Mouse (Mus musculus) intestine, embryonic 16.5 days (tissue): ENCODE data around the gene Sppl2c. TPM values are rescaled to one million over a fixed set of nuclear protein-coding genes. Genes with fewer than 3 reads are reported as not detected.

Experiments
- ATAC-seq: fragments of 200-750 bp; cut with Nextera tagmentation; 2 replicates; pipeline ENCODE4 v1.8.0; 2017; ENCODE audit warnings: moderate TSS enrichment, moderate library complexity
- H3K27ac ChIP-seq: fragments of 300-500 bp; sonication (generic); 2 replicates; pipeline ENCODE4 v1.5.1; 2014; ENCODE audit warnings: mild to moderate bottlenecking, low read length
- H3K27me3 ChIP-seq: fragments of 300-500 bp; sonication (generic); replicated peaks from 2 replicates; pipeline ENCODE4 v1.6.1; 2014; ENCODE audit warnings: low read length, control low read depth, mixed read lengths; ENCODE audit not compliant: control insufficient read depth, insufficient read depth
- H3K36me3 ChIP-seq: fragments of 300-500 bp; sonication (generic); 2 replicates; pipeline ENCODE4 v1.6.1; 2014; ENCODE audit warnings: low read length, control low read depth; ENCODE audit not compliant: control insufficient read depth, insufficient read depth
- H3K4me1 ChIP-seq: fragments of 300-500 bp; sonication (generic); 2 replicates; pipeline ENCODE4 v1.6.1; 2014; ENCODE audit warnings: low read length, control low read depth, mixed read lengths; ENCODE audit not compliant: control insufficient read depth, insufficient read depth
- H3K4me2 ChIP-seq: fragments of 300-500 bp; sonication (generic); 2 replicates; pipeline ENCODE4 v1.6.1; 2014; ENCODE audit warnings: low read depth, low read length, control low read depth
- H3K4me3 ChIP-seq: fragments of 300-500 bp; sonication (generic); 2 replicates; pipeline ENCODE4 v1.5.1; 2014; ENCODE audit warnings: mild to moderate bottlenecking, low read length
- H3K9ac ChIP-seq: fragments of 300-500 bp; sonication (generic); 2 replicates; pipeline ENCODE4 v1.6.1; 2014; ENCODE audit warnings: low read depth, low read length
- H3K9me3 ChIP-seq: fragments of 300-500 bp; sonication (generic); 2 replicates; pipeline ENCODE4 v1.6.1; 2016; ENCODE audit warnings: low read length, control low read depth; ENCODE audit not compliant: control insufficient read depth
- WGBS: fragments of 180-500 bp; shearing (Covaris S2); extraction: QIAGEN DNeasy Blood & Tissue Kit; methylation state at CpG from one replicate; pipeline ENCODE4 v1.1.7; 2014; 5-methylcytosine and 5-hydroxymethylcytosine counted together
- polyA plus RNA-seq: library from polyadenylated mRNA; unstranded; fragments of >200 nt; fragmentation: Nextera tagmentation; extraction: Ambion mirVana; gene quantifications from 2 replicates; pipeline ENCODE4 v1.2.1, GENCODE M21; 2015

The Sppl2c gene
- not detected in 2 replicates for polyA plus RNA-seq

DNA sequence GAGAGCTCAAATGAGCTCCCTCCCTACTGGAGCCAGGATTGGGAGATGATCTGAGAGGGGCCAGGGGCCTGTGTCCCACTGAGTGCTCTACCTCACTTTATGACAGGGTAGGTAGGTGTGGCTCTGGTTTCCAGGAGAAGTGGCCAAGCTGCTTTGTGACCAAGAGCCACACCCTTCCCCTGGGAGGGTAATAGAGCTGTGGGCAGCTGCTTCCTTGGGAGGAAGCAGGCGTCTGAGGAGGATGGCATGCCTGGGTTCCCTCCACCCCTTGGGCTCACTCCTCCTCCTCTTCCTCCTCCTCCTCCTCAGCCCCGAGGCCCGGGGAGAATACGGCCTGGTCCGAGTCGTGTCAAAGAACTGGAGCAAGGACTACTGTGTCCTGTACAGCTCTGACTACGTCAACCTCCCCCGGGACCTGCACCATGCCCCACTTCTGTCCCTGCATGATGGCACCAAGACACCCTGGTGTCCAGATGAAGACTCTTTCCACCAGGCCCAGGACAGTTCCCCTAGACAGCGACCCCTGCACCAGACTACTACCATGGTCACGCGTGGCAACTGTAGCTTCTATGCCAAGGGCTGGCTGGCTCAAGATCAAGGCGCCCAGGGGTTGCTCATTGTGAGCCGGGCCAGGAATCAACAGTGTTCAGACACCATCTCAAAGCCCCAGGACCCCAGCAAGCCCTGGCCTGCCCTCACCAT, at the start of gene Sppl2c:
Sppl2c (plus strand) TSS at position 193 of the 702 bp plus-strand sequence.
- Histone ChIP-seq H3K9ac (no peak within 1 kb of the TSS), H3K27me3 (no peaks in the 10 kb centered on the region), H3K36me3 (no peaks in the 10 kb centered on the region), H3K4me3 (no peak within 1 kb of the TSS), H3K4me2 (no peak within 1 kb of the TSS), H3K4me1 (no peaks in the 10 kb centered on the region), H3K9me3 (no peaks in the 10 kb centered on the region), H3K27ac (no peak within 1 kb of the TSS)
- no peak for ATAC-seq
- WGBS, result 80% methylated on average over 13 of the region's 13 CpGs

DNA sequence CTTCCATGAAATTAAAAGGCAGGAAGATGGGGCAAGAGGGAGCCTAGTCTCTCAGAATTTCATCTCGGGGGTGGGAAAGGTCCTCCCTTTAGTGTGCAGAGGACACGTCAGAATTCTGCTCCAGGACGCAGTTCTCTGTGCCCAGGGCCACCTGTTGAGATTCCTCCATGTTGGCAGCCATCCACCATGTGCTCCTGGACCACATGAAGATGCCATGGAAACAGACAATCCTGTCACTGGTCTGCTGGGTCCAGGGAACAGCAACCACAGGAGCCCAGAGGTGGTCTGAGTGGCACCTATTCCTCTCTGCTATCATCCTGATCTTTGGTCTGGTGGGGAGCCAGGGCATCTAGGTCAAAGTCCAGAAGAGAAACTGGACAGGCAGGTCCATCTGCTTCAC, 47.2 kb upstream of the Sppl2c start:
- H3K4me3 ChIP-seq, result no peak overlapping the region
- H3K27ac ChIP-seq, result no peak overlapping the region
- H3K36me3 ChIP-seq, result no peaks in the 10 kb centered on the region
- no peaks in the 10 kb centered on the region for H3K9me3 ChIP-seq
- H3K27me3 ChIP-seq, result peaks cover 30% of the 10 kb centered on the region
- no peak overlapping the region for H3K9ac ChIP-seq
- no peaks in the 10 kb centered on the region for H3K4me1 ChIP-seq
- 68% methylated on average over 3 of the region's 3 CpGs for WGBS
- no peak for ATAC-seq
- no peak overlapping the region for H3K4me2 ChIP-seq

DNA sequence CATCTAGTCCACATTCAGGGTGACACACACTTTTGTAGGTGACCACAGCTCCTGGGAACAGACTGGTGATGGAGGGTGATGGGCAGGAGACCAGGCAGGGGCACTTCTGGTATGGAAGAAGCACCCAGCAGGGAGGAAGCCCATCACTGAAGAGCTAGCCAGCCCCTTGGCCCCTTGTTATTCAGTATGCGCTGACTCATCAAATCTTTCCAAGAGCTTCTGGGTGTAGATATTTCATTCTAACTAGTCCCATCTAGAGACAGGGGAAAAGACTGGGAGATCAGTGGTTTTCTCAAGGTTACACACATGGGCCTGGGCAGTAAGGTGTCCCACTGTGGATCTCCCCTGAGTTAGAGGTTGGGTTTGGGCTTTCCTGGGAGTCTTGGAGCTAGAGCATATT, 41.2 kb upstream of the Sppl2c start:
- no peak overlapping the region for H3K9ac ChIP-seq
- no peak overlapping the region for H3K27ac ChIP-seq
- H3K36me3 ChIP-seq, result no peaks in the 10 kb centered on the region
- no peaks in the 10 kb centered on the region for H3K4me1 ChIP-seq
- 100% methylated on average over 1 of the region's 1 CpGs for WGBS
- H3K27me3 ChIP-seq, result no peaks in the 10 kb centered on the region
- no peak for ATAC-seq
- no peak overlapping the region for H3K4me2 ChIP-seq
- no peaks in the 10 kb centered on the region for H3K9me3 ChIP-seq
- H3K4me3 ChIP-seq, result no peak overlapping the region

DNA sequence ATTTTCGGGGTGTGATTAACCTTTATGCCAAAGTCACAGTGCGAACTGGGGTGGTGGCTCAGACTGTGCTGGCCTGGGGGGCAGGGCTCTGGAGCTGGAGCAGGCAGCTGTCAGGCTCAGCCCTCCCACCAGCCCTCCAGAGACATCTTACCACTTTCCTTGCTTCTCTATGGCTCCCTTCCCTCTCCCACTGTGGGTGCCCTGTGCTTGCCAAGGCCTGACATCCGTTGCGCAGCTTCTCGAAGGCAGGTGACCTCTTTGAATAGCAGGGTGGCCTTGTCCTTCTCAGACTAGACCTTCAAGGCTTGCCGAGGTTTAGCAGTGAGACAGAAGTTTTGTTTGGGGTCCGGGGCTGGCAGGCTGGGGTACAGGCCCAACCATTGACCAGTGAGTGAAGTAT, 37.3 kb upstream of the Sppl2c start:
- no peaks in the 10 kb centered on the region for H3K9me3 ChIP-seq

DNA sequence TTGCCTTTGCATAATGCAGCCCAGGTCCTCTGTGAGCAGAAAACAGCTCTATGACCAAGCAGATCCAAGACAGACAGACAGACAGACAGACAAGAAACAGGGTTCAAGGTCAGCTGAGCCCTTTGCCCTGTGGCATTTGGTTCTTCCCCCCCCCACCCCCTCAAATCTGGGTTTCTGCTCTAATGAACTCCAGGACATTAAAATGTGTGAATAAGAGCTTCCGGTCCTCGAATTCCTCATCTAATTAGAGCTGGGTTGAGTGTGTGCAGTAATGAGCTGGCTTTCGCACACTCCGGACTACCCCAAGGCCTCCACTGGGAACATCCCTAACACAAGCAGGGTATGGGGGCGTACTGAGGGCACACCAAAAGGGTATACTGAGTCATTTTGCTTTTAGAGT, 35.2 kb upstream of the Sppl2c start:
- Histone ChIP-seq H3K4me3 (no peak overlapping the region), H3K27ac (no peak overlapping the region), H3K36me3 (no peaks in the 10 kb centered on the region), H3K4me2 (no peak overlapping the region), H3K4me1 (no peaks in the 10 kb centered on the region), H3K9me3 (no peaks in the 10 kb centered on the region), H3K27me3 (no peaks in the 10 kb centered on the region), H3K9ac (no peak overlapping the region)
- ATAC-seq, result no peak
- 81% methylated on average over 5 of the region's 5 CpGs for WGBS

More for the DNA sequence above, 37.3 kb upstream of the Sppl2c start:
- 83% methylated on average over 7 of the region's 7 CpGs for WGBS
- Histone ChIP-seq H3K4me3 (no peak overlapping the region), H3K9ac (no peak overlapping the region), H3K4me1 (no peaks in the 10 kb centered on the region), H3K27me3 (no peaks in the 10 kb centered on the region), H3K4me2 (no peak overlapping the region), H3K27ac (no peak overlapping the region), H3K36me3 (no peaks in the 10 kb centered on the region)
- no peak for ATAC-seq

DNA sequence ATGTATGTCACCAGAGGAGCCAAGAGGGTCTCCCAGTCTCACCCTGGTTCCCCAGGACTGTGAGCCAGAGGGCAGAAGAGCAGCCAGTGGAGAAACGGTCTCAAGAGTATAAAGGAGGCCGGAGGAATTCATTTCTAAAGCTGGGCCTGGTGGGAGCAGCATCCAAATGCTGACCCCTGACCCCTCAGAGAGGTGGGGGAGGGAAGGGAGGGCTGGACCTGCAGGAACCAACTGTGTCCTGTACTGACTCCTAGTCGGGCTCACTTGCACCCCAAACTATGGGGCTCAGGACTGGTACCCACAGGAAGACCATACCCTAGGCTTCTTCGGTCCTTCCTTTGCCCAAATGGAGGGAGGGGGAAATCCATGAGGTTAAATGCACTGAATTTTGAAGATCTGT, 31.8 kb upstream of the Sppl2c start:
- no peak overlapping the region for H3K4me2 ChIP-seq
- H3K27me3 ChIP-seq, result peaks cover 10% of the 10 kb centered on the region
- H3K9me3 ChIP-seq, result no peaks in the 10 kb centered on the region
- H3K36me3 ChIP-seq, result no peaks in the 10 kb centered on the region
- no peak overlapping the region for H3K9ac ChIP-seq
- H3K4me3 ChIP-seq, result no peak overlapping the region
- no peak overlapping the region for H3K27ac ChIP-seq
- no peaks in the 10 kb centered on the region for H3K4me1 ChIP-seq
- 69% methylated on average over 4 of the region's 4 CpGs for WGBS
- no peak for ATAC-seq

DNA sequence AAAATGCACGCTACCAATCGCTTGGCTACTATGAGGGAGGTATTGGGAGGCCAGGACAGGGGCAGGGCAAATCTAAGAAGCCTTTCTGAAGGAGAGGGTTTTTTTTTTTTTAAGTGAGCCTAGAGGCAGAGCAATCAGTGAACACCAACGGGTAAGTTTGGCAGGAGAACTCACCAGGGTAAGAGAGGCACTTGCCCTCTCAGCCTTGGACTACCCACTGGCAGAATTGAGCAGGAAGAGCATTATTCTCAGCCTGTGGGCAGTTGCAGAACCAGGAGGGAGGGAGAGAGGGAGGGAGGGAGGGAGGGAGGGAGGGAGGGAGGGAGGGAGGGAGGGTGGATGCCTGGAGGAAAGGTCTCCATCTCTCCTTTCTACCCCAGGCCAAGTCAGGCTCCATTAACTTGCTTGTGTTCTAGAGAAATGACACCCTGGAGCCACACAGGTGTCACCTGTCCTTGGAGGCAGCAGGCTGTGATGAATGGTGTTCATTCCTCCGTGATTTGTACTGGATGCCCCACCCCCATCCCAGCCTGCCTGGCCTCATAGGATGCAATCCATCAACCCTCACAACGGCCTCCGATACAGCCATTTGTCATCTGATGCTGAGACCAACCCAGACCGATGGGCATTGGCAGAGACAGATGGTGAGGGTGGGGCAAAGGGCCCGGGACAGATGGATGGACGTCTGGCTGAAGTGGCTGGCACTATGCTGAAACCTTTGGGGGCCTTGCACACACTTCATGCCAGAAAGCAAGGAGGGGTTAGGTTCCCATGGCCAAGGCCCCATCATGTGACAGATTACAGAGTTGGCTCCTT, 31.1 kb upstream of the Sppl2c start:
- ATAC-seq, result no peak
- Histone ChIP-seq H3K9ac (no peak overlapping the region), H3K36me3 (no peaks in the 10 kb centered on the region), H3K27me3 (peaks cover 10% of the 10 kb centered on the region), H3K4me1 (no peaks in the 10 kb centered on the region), H3K27ac (no peak overlapping the region), H3K4me2 (no peak overlapping the region), H3K4me3 (no peak overlapping the region), H3K9me3 (no peaks in the 10 kb centered on the region)
- WGBS, result 31% methylated on average over 9 of the region's 9 CpGs

DNA sequence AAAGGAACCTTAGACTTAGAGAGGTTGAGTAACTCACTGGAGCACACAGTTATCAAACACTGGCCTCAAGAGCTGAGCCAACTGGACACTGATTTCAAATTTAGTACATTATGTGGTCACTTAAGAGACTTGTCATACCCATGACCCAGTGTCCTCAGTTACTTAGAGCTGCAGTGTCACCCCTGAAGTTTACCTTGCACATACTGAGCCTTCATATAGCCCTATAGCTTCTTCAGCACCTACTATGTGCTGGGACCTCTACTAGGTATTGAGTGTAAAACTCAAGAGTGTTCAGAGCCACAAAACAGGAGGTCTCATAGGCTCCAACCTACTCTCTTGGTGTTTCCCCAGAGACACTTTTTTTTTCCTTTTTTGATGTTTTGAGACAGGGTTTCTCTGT, 30.2 kb upstream of the Sppl2c start:
- Histone ChIP-seq H3K4me1 (no peaks in the 10 kb centered on the region), H3K27ac (no peak overlapping the region), H3K4me3 (no peak overlapping the region), H3K9me3 (no peaks in the 10 kb centered on the region), H3K36me3 (no peaks in the 10 kb centered on the region), H3K4me2 (no peak overlapping the region), H3K27me3 (peaks cover 10% of the 10 kb centered on the region), H3K9ac (no peak overlapping the region)
- ATAC-seq, result no peak

DNA sequence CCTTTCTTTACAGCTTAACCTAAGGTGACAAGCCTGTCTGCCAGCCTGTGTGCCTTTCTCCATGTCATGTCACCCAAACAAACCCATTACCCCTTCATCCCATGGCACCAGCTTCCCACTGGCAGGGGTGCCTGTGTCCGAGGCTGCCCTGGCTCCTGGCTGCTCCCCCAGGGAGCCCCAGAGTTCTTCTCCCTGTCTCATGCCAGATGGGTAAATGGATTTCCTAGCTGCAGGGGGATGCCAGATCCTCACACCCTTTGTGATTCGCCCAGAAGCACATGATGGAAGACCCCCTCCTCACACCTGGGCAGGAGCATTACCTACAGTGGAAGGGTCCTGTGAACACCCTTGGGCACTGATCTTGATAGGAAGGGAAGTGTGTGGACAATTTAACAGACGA, 29.7 kb upstream of the Sppl2c start:
- H3K4me3 ChIP-seq, result no peak overlapping the region
- ATAC-seq, result no peak
- no peak overlapping the region for H3K4me2 ChIP-seq
- no peaks in the 10 kb centered on the region for H3K9me3 ChIP-seq
- WGBS, result 68% methylated on average over 3 of the region's 3 CpGs
- peaks cover 10% of the 10 kb centered on the region for H3K27me3 ChIP-seq
- no peak overlapping the region for H3K9ac ChIP-seq
- H3K36me3 ChIP-seq, result no peaks in the 10 kb centered on the region
- H3K4me1 ChIP-seq, result no peaks in the 10 kb centered on the region
- H3K27ac ChIP-seq, result no peak overlapping the region
